Mouse (Mus musculus) limb, embryonic 11.5 days (tissue): ENCODE measurements at regions not wholly inside any gene's neighbourhood (a gene's known extent, or its start where the extent isn't known, plus 50 kb on each side); places are given as distances from the start of the nearest gene placed in this dataset.
A peak's percentile ranks its signal among the peaks of the same experiment; 100 is the strongest.

Experiments
- ATAC-seq: fragments of 200-750 bp; cut with Nextera tagmentation; 2 replicates; pipeline ENCODE4 v1.8.0; 2017; ENCODE audit warnings: low read depth; ENCODE audit not compliant: insufficient number of reproducible peaks, low FRiP score, low TSS enrichment
- DNase-seq: peaks from one replicate; pipeline ENCODE4 v3.0.0-alpha.2; 2015; ENCODE audit warnings: low spot score
- H3K27ac ChIP-seq: fragments of 300-500 bp; sonication (generic); replicated peaks from 2 replicates; pipeline ENCODE4 v1.5.1; 2014; ENCODE audit warnings: low read depth, mild to moderate bottlenecking, low read length
- H3K27me3 ChIP-seq: fragments of 300-500 bp; sonication (generic); 2 replicates; pipeline ENCODE4 v1.6.1; 2014; ENCODE audit warnings: mild to moderate bottlenecking, low read length, mixed read lengths; ENCODE audit not compliant: control insufficient read depth, insufficient read depth
- H3K36me3 ChIP-seq: fragments of 300-500 bp; sonication (generic); 2 replicates; pipeline ENCODE4 v1.6.1; 2014; ENCODE audit warnings: mild to moderate bottlenecking, low read length, moderate library complexity, mixed read lengths; ENCODE audit not compliant: control insufficient read depth, insufficient read depth
- H3K4me1 ChIP-seq: fragments of 300-500 bp; sonication (generic); 2 replicates; pipeline ENCODE4 v1.6.1; 2014; ENCODE audit warnings: low read length, mixed read lengths; ENCODE audit not compliant: control insufficient read depth, insufficient read depth
- H3K4me2 ChIP-seq: fragments of 300-500 bp; sonication (generic); 2 replicates; pipeline ENCODE4 v1.6.1; 2014; ENCODE audit warnings: low read depth, mild to moderate bottlenecking, moderate library complexity; ENCODE audit not compliant: severe bottlenecking
- H3K4me3 ChIP-seq: fragments of 300-500 bp; sonication (generic); 2 replicates; pipeline ENCODE4 v1.5.1; 2014; ENCODE audit warnings: low read depth, low read length
- H3K9ac ChIP-seq: fragments of 300-500 bp; sonication (generic); 2 replicates; pipeline ENCODE4 v1.6.1; 2014; ENCODE audit warnings: mild to moderate bottlenecking, low read length
- H3K9me3 ChIP-seq: fragments of 300-500 bp; sonication (generic); 2 replicates; pipeline ENCODE4 v1.6.1; 2016; ENCODE audit warnings: low read length; ENCODE audit not compliant: control insufficient read depth
- WGBS: fragments of 180-500 bp; shearing (Covaris S2); extraction: QIAGEN DNeasy Blood & Tissue Kit; methylation state at CpG from one replicate; pipeline ENCODE4 v1.1.7; 2014; 5-methylcytosine and 5-hydroxymethylcytosine counted together

- no peaks in the 10 kb centered on the region for H3K27me3 ChIP-seq
- 71% methylated on average over 6 of the region's 6 CpGs for WGBS
- no peak overlapping the region for H3K9ac ChIP-seq
- H3K36me3 ChIP-seq: no peaks in the 10 kb centered on the region
- H3K9me3 ChIP-seq: no peaks in the 10 kb centered on the region
- no peak overlapping the region for H3K4me2 ChIP-seq
- H3K4me1 ChIP-seq: no peaks in the 10 kb centered on the region
- DNase-seq: no peak
- no peak for ATAC-seq
- H3K27ac ChIP-seq: no peak overlapping the region
- H3K4me3 ChIP-seq: no peak overlapping the region
These were observed 605.1 kb downstream of the Gm4340 start for GRCm38 (mm10) chr10:104798816-104799393.

GRCm38 (mm10) chr10:104804849-104805248, 611.0 kb downstream of the Gm4340 start:
- 94% methylated on average over 1 of the region's 1 CpGs for WGBS

GRCm38 (mm10) chr10:104818252-104818651, 624.4 kb downstream of the Gm4340 start:
- no peak overlapping the region for H3K27ac ChIP-seq
- no peaks in the 10 kb centered on the region for H3K4me1 ChIP-seq
- WGBS: 86% methylated on average over 4 of the region's 4 CpGs
- no peak overlapping the region for H3K4me3 ChIP-seq
- ATAC-seq (no peak), DNase-seq (no peak)
- no peak overlapping the region for H3K9ac ChIP-seq
- H3K9me3 ChIP-seq: no peaks in the 10 kb centered on the region
- H3K36me3 ChIP-seq: no peaks in the 10 kb centered on the region
- no peak overlapping the region for H3K4me2 ChIP-seq
- H3K27me3 ChIP-seq: no peaks in the 10 kb centered on the region

More at GRCm38 (mm10) chr10:104804849-104805248, 611.0 kb downstream of the Gm4340 start:
- H3K4me1 ChIP-seq: no peaks in the 10 kb centered on the region
- no peak for DNase-seq
- H3K27ac ChIP-seq: no peak overlapping the region
- H3K9me3 ChIP-seq: no peaks in the 10 kb centered on the region
- no peak overlapping the region for H3K4me2 ChIP-seq
- H3K9ac ChIP-seq: no peak overlapping the region
- H3K36me3 ChIP-seq: no peaks in the 10 kb centered on the region
- H3K4me3 ChIP-seq: no peak overlapping the region
- no peak for ATAC-seq
- no peaks in the 10 kb centered on the region for H3K27me3 ChIP-seq

- DNase-seq: no peak
- Histone ChIP-seq H3K4me3 (no peak overlapping the region), H3K9ac (no peak overlapping the region), H3K27me3 (no peaks in the 10 kb centered on the region), H3K4me2 (no peak overlapping the region), H3K4me1 (no peaks in the 10 kb centered on the region), H3K9me3 (no peaks in the 10 kb centered on the region), H3K36me3 (no peaks in the 10 kb centered on the region), H3K27ac (no peak overlapping the region)
- no peak for ATAC-seq
- WGBS: 91% methylated on average over 6 of the region's 6 CpGs
These were observed 658.0 kb downstream of the Gm4340 start for GRCm38 (mm10) chr10:104851821-104852220.

- Histone ChIP-seq H3K9ac (no peak overlapping the region), H3K4me1 (no peaks in the 10 kb centered on the region), H3K4me3 (no peak overlapping the region), H3K9me3 (no peaks in the 10 kb centered on the region), H3K36me3 (no peaks in the 10 kb centered on the region), H3K27ac (no peak overlapping the region), H3K4me2 (no peak overlapping the region), H3K27me3 (no peaks in the 10 kb centered on the region)
- DNase-seq (peak; percentile 43), ATAC-seq (no peak)
- WGBS: 9% methylated on average over 3 of the region's 3 CpGs
These were observed 659.3 kb downstream of the Gm4340 start for GRCm38 (mm10) chr10:104853111-104853510.

GRCm38 (mm10) chr10:104878246-104878645, 684.4 kb downstream of the Gm4340 start:
- H3K27me3 ChIP-seq: no peaks in the 10 kb centered on the region
- DNase-seq (no peak), ATAC-seq (no peak)
- no peak overlapping the region for H3K4me2 ChIP-seq
- no peaks in the 10 kb centered on the region for H3K4me1 ChIP-seq
- H3K9me3 ChIP-seq: no peaks in the 10 kb centered on the region
- no peak overlapping the region for H3K4me3 ChIP-seq
- H3K9ac ChIP-seq: no peak overlapping the region
- H3K27ac ChIP-seq: no peak overlapping the region
- 91% methylated on average over 3 of the region's 3 CpGs for WGBS
- H3K36me3 ChIP-seq: no peaks in the 10 kb centered on the region

- no peaks in the 10 kb centered on the region for H3K4me1 ChIP-seq
- no peak overlapping the region for H3K4me3 ChIP-seq
- no peak for DNase-seq
- H3K27me3 ChIP-seq: no peaks in the 10 kb centered on the region
- no peaks in the 10 kb centered on the region for H3K36me3 ChIP-seq
- no peak overlapping the region for H3K4me2 ChIP-seq
- no peak overlapping the region for H3K27ac ChIP-seq
- no peak; the same call in 1 of the 2 replicates for ATAC-seq
- no peaks in the 10 kb centered on the region for H3K9me3 ChIP-seq
- no peak overlapping the region for H3K9ac ChIP-seq
- WGBS: 87% methylated on average over 1 of the region's 1 CpGs
These were observed 660.0 kb downstream of the Tmtc2 start for GRCm38 (mm10) chr10:104914201-104914600.

GRCm38 (mm10) chr10:104915521-104915920, 658.7 kb downstream of the Tmtc2 start:
- Histone ChIP-seq H3K9me3 (no peaks in the 10 kb centered on the region), H3K36me3 (no peaks in the 10 kb centered on the region), H3K4me3 (no peak overlapping the region), H3K9ac (no peak overlapping the region), H3K27me3 (no peaks in the 10 kb centered on the region), H3K27ac (no peak overlapping the region), H3K4me2 (no peak overlapping the region), H3K4me1 (no peaks in the 10 kb centered on the region)
- ATAC-seq: no peak
- WGBS: 100% methylated on average over 1 of the region's 1 CpGs
- no peak for DNase-seq

- ATAC-seq: no peak
- H3K36me3 ChIP-seq: no peaks in the 10 kb centered on the region
These were observed 637.6 kb downstream of the Tmtc2 start for GRCm38 (mm10) chr10:104936660-104937059.

More at GRCm38 (mm10) chr10:104936660-104937059, 637.6 kb downstream of the Tmtc2 start:
- Histone ChIP-seq H3K9ac (no peak overlapping the region), H3K27ac (no peak overlapping the region), H3K4me1 (no peaks in the 10 kb centered on the region), H3K27me3 (no peaks in the 10 kb centered on the region), H3K4me3 (no peak overlapping the region), H3K4me2 (no peak overlapping the region), H3K9me3 (no peaks in the 10 kb centered on the region)
- 82% methylated on average over 1 of the region's 1 CpGs for WGBS
- DNase-seq: no peak
